Mouse (Mus musculus): ENCODE results near the gene Hip1r. TPM values are rescaled to one million over a fixed set of nuclear protein-coding genes. Genes with fewer than 3 reads are reported as not detected.

Gene Hip1r
- total RNA-seq, 2 experiments from 2014 or later, result 83.2 to 84.8 TPM

- intact Hi-C loops (cut with DNase I), result no loop called here
- DNase-seq, result no peak
These were observed 40.3 kb downstream of the Hip1r start for GRCm38 (mm10) chr5:124013747-124014146.

DNA sequence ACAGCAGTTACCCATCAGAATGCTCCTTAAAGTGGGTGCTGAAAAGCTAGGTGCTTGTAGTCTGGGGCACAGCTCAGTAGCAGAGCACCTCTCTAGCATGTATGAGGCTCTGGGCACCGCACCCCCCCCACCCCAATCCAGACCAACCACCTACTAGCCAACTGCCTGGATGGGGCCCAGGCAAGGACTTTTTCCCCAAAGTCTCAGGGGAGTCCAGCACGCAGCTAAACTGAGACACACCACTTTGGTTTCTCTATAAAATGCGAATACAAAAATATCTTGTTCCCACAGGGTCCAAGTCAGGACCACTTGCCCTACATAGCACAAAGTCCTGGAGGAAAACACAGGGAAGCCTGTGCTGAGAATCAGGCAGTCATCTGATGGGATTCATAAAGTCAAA lies 40.8 kb downstream of the Hip1r start:
- DNase-seq, result no peak
- intact Hi-C loops (cut with DNase I), result no loop called here

GRCm38 (mm10) chr5:124014791-124015251 lies 41.4 kb downstream of the Hip1r start:
- intact Hi-C loops (cut with DNase I), result no loop called here

GRCm38 (mm10) chr5:124015727-124016126 lies 42.3 kb downstream of the Hip1r start:
- intact Hi-C loops (cut with DNase I), result no loop called here
- DNase-seq, result no peak

More at GRCm38 (mm10) chr5:124014791-124015251, 41.4 kb downstream of the Hip1r start:
- DNase-seq, result peak; percentile 26

DNA sequence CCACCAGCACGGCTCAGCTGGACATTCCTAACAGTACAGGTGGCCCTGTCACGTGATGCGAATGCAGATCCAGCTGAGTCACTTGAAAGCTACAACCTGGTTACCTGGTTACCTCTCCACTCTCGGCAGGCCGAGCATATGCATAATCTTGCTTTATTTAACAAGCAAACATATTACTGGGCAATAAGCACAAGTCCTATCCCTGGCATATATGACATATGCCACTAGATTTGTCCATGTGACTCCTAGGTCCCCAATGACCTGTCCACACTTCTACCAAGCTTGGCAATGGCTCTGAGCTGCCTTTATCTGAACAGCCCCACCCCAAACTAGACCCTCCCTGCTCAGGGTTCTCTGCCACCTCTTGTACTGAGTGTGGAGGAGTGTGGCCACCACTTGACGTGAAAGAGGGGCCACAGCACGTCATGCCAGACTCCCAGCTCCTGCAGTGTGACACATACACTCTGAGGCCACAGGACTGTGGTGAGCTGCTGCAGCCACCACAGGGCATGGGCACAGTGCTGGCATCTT lies 42.9 kb downstream of the Hip1r start:
- intact Hi-C loops (cut with DNase I), result no loop called here
- DNase-seq, result no peak

DNA sequence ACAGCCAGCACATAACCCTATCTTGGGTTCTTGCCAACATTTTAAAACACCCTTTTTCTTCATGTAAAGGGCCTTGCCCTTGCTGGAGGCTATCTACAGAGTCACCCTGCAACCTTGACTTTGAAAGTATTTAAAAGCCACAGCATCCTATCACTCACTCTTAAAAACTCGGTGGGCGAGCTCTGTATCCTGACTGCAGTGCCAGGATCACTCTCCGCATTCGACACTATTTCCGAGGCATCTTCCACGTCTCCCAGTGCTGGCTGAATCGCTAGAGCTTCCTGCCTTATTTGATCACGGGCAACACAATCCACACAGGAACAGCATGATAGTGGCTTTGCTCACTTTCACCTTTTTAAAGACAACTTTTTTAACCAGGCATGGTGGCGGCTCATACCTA lies 44.5 kb downstream of the Hip1r start:
- no peak for DNase-seq
- intact Hi-C loops (cut with DNase I), result no loop called here

DNA sequence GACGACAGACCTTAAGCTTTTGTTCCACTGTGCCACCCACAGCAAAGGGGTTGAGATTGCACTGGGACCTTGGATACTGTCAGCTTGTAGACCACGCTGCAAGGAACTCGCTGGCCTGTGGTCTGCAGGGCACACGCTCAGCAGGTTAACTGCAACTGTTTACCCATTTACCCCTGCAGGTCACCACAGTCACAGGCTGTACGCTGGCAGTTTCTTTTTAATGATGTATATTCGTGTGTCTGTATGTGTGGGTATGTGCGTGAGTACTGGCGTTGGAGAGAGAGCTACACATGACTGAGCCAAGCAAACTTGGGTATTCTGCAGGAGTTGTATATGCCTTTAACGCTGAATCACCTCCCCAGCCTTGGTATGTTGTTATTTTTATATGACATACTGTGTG lies 45.2 kb downstream of the Hip1r start:
- DNase-seq, result no peak
- intact Hi-C loops (cut with DNase I), result no loop called here

GRCm38 (mm10) chr5:124019348-124020216 lies 46.2 kb downstream of the Hip1r start:
- intact Hi-C loops (cut with DNase I), result no loop called here
- DNase-seq, result peak; percentile 77

- intact Hi-C loops (cut with DNase I), result no loop called here
- DNase-seq, result no peak
These were observed 47.7 kb downstream of the Hip1r start for GRCm38 (mm10) chr5:124021148-124021547.

DNA sequence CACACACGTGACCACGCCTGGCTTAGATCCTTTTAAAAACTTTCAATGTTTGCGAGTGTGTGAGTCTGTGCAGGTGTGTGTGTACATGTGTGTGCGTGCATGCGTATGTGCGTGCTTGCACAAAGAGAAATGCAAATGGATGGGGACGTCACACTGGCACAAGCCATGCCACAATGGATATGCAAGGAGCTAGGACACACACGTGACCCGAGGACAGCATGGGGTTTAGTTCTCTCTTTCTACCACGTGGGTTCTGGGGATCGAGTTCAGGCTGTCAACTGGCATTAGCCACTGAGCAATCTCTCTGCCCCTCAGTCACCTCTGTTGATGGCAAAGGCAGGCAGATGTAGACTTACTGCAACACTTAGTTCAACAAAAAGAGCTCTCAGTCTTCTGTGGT lies 48.3 kb downstream of the Hip1r start:
- intact Hi-C loops (cut with DNase I), result no loop called here
- DNase-seq, result no peak

DNA sequence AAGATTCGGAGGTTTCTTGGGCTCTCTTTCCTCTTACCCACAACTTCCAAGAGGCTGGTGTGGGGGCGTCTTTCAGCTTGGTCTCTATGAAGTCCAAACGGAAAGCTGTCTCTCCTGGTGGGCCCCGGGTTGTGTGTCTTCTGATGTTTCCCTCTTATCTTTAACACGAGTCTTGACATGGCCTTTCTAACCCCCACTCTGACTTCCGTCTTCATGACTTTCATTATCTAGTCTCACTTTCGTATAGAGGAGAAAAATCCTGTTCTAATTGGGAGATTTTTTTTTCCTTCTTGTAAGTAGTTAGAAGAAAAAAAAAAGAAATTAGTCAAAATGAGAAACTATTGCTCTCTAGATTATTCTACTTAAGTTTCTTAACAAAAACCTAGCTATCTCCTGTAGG lies 48.9 kb downstream of the Hip1r start:
- no peak for DNase-seq
- intact Hi-C loops (cut with DNase I), result no loop called here

DNA sequence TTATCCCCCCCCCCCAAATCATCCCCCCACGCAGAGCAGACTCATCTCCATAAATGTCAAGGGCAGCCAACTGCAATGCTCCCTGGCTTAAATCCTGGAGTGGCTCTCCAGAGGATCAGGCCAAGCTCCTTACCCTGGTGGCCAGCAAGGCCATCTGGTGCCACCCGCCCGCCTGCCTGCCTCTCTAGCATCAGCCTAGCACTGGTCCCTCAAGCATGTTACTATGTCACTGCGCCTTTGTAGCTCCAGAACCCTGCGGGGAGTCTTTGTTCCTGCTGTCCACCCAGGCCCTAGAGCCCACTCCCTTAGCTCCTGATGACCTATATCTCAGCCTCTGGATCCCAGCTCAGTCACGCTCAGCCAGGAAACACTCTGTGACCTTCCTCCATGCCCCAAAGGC lies 51.2 kb downstream of the Hip1r start:
- intact Hi-C loops (cut with DNase I), result no loop called here
- peak; percentile 86 for DNase-seq

- intact Hi-C loops (cut with DNase I), result no loop called here
- no peak for DNase-seq
These were observed 51.7 kb downstream of the Hip1r start for GRCm38 (mm10) chr5:124025146-124025545.

GRCm38 (mm10) chr5:124025587-124026441 lies 52.4 kb downstream of the Hip1r start:
- intact Hi-C loops (cut with DNase I), result no loop called here
- no peak for DNase-seq

- intact Hi-C loops (cut with DNase I), result no loop called here
- no peak for DNase-seq
These were observed 53.1 kb downstream of the Hip1r start for GRCm38 (mm10) chr5:124026568-124026967.

GRCm38 (mm10) chr5:124027702-124028470 lies 54.5 kb downstream of the Hip1r start:
- no peak for DNase-seq
- intact Hi-C loops (cut with DNase I), result no loop called here

DNA sequence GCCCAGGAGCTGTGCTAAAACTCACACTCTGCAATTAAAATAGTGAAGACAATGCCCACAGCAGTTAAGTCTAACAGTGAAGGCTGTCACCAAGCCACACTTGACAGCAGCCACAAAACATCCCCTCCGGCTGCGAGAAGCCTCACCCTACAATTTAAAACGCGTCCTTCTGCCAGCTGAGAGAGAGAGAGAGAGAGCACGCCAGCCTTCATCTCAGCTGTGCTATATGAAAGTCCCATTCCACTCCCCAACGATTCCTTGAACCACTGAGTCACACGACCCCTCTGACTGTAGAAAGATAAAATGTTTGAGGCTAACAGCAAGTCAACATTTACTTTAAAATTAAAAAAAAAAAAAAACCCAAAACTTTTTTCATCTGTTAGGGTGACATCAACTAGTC lies 55.3 kb downstream of the Hip1r start:
- intact Hi-C loops (cut with DNase I), result no loop called here
- no peak for DNase-seq

DNA sequence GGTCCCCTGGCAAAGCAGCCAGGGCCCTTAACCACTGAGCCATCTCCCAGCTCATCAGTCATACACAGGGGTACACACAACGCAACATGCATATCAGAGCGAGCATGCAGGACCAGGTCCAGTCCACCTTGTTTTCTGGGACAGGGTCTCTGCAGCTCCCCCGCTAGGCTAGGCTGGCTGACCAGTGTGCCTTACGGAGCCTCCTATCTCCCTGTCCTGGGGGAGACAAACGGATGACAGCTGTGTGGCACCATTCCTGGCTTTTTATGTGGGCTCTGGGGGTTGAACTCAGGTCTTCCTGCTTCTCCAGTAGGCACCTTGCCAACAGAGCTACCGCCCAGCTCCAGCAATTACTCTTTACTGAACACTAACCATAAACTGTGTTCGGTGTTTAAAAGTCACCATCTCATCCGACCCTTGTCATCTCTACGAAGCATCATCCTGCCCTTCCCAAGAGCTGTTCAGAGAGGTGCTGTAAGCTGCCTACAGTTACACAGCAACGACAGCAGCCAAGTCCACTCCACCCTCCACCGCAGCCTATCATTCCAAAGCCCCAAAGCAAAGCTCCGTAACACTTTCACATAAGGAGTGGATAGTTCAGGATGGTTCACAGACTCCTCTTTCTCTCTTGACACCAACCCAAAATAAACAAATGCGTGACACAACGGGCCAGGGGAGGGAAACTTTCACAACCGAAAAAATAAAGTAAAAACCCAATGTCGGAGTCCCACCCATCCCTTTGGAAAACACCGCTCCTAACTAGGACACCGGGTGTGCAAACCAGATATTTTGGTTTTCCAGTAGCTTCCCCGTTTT lies 56.0 kb downstream of the Hip1r start:
- DNase-seq, result peak; percentile 39
- intact Hi-C loops (cut with DNase I), result no loop called here

DNA sequence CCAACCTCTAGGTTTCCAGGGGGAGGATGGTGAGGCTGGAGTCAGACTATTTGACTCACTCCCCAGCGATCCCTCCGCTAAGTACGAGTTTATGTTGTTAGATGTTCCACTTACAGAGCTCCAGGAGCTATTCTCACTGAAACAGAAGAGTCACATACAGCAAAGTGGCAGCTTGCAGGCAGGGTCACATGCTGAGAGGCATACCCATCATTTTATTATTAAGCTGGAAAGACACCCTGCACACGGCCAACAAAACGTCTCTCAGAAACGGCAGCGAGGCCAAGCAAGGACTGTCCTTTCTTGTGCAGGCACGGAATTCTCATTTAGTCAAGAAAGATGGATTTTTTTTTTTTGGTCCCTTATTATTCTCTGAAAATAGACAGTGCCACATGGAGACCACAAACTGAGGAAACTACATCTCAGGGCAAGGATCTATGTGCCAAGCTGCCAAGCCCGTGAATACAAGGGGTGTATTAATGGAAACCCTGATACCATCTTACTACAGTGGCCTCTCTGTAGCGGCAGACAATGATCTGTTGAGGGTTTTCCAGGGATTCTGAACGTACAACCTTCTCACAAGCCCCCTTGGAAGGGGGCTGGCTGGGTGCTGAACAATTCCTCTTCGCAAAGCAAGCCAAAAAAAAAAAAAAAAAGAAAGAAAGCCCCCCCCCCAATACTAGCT lies 57.1 kb downstream of the Hip1r start:
- intact Hi-C loops (cut with DNase I), result no loop called here
- DNase-seq, result peak; percentile 59

Measured in left cerebral cortex, postnatal 4 days (tissue).